Mouse (Mus musculus): ENCODE results near the gene Notch2.

DNA sequence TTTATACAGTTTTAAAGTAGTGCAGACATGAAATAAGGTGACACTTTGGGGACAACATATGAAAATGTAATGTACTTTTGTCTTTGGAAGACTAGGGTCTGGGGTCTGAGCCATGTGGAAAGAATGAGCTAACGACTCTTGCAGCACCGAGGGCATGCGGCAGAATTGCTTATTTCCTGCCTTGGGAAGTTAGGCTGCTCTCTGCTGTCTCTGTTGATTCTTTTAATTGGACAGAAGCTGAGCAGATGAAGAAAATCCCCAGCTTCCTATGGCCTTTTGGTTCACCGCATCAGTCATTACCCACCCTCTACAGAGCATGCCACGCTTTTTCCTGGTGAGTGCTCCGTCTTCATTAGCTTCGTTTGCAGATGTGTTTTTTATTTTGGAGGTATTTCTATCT lies 23.8 kb downstream of the Notch2 start:
- TF ChIP-seq EP300 (IDR thresholded peaks at IDR 0.05; ENCODE audit: low read depth) (no peak), CTCF (IDR thresholded peaks at IDR 0.05; ENCODE audit: low read depth) (no peak)
